Mouse (Mus musculus) heart, embryonic 14.5 days (tissue): ENCODE results near the gene Arhgef26. TPM values are rescaled to one million over a fixed set of nuclear protein-coding genes. Genes with fewer than 3 reads are reported as not detected.

Experiments
- ATAC-seq: fragments of 200-750 bp; cut with Nextera tagmentation; 2 replicates; pipeline ENCODE4 v1.8.0; 2017; ENCODE audit warnings: low read depth, moderate TSS enrichment; ENCODE audit not compliant: insufficient number of reproducible peaks, insufficient read depth, low FRiP score
- H3K27ac ChIP-seq, 2 experiments: fragments of 200-500 bp in 1 of 2; fragments of 300-500 bp in 1 of 2; sonication (generic) in 1 of 2; replicated peaks in 1 of 2; 2 replicates each; pipeline ENCODE4 v1.5.1; 2012 to 2014; ENCODE audit warnings: low read depth in 2 of 2, low read length in 2 of 2, control low read depth in 1 of 2, mild to moderate bottlenecking in 1 of 2, mixed read lengths in 1 of 2; ENCODE audit not compliant: control insufficient read depth in 1 of 2, insufficient read depth in 1 of 2
- H3K27me3 ChIP-seq: fragments of 300-500 bp; sonication (generic); 2 replicates; pipeline ENCODE4 v1.6.1; 2014; ENCODE audit warnings: mild to moderate bottlenecking, low read length, control low read depth; ENCODE audit not compliant: control insufficient read depth, insufficient read depth
- H3K36me3 ChIP-seq: fragments of 300-500 bp; sonication (generic); 2 replicates; pipeline ENCODE4 v1.6.1; 2014; ENCODE audit warnings: mild to moderate bottlenecking, control low read depth, low read length, mixed read lengths; ENCODE audit not compliant: control insufficient read depth, insufficient read depth
- H3K4me1 ChIP-seq, 2 experiments: fragments of 200-500 bp in 1 of 2; fragments of 300-500 bp in 1 of 2; sonication (generic) in 1 of 2; 2 replicates each; pipeline ENCODE4 v1.6.1; 2012 to 2014; ENCODE audit warnings: low read length in 2 of 2, control low read depth in 1 of 2, mixed read lengths in 1 of 2; ENCODE audit not compliant: control insufficient read depth in 2 of 2, insufficient read depth in 2 of 2
- H3K4me2 ChIP-seq: fragments of 300-500 bp; sonication (generic); 2 replicates; pipeline ENCODE4 v1.6.1; 2014; ENCODE audit warnings: mild to moderate bottlenecking, low read length
- H3K4me3 ChIP-seq, 2 experiments: fragments of 200-500 bp in 1 of 2; fragments of 300-500 bp in 1 of 2; sonication (generic) in 1 of 2; 2 replicates each; pipeline ENCODE4 v1.5.1; 2012 to 2014; ENCODE audit warnings: low read length in 2 of 2, mild to moderate bottlenecking in 2 of 2, control low read depth in 1 of 2, low read depth in 1 of 2, moderate library complexity in 1 of 2; ENCODE audit not compliant: control insufficient read depth in 1 of 2, insufficient read depth in 1 of 2
- H3K9ac ChIP-seq: fragments of 300-500 bp; sonication (generic); 2 replicates; pipeline ENCODE4 v1.6.1; 2014; ENCODE audit warnings: mild to moderate bottlenecking, low read length
- H3K9me3 ChIP-seq: fragments of 300-500 bp; sonication (generic); 2 replicates; pipeline ENCODE4 v1.6.1; 2016; ENCODE audit warnings: low read length, control low read depth; ENCODE audit not compliant: control insufficient read depth
- WGBS: fragments of 180-500 bp; shearing (Covaris S2); extraction: QIAGEN DNeasy Blood & Tissue Kit; methylation state at CpG from one replicate; pipeline ENCODE4 v1.1.7; 2014; 5-methylcytosine and 5-hydroxymethylcytosine counted together
- polyA plus RNA-seq: library from polyadenylated mRNA; unstranded; fragments of >200 nt; fragmentation: Nextera tagmentation; extraction: Ambion mirVana; gene quantifications from 2 replicates; pipeline ENCODE4 v1.2.1, GENCODE M21; 2014

Arhgef26 gene
- polyA plus RNA-seq, 1 experiment from 2014 or later, result 4.1 TPM

- H3K36me3 ChIP-seq, result no peaks in the 10 kb centered on the region
- no peak for ATAC-seq
- peaks cover 0 to 2% of the 10 kb centered on the region in 2 experiments; a peak in 1 of 4 replicates for H3K4me1 ChIP-seq
- no peak overlapping the region for H3K4me2 ChIP-seq
- H3K9ac ChIP-seq, result no peak overlapping the region
- no peak overlapping the region for H3K4me3 ChIP-seq
- H3K9me3 ChIP-seq, result no peaks in the 10 kb centered on the region
- WGBS, result 92% methylated on average over 6 of the region's 6 CpGs
- H3K27ac ChIP-seq, result no peak overlapping the region
- no peaks in the 10 kb centered on the region for H3K27me3 ChIP-seq
Measured at GRCm38 (mm10) chr3:62418387-62419138, 80.4 kb downstream of the Arhgef26 start.

- H3K4me3 ChIP-seq, result no peak overlapping the region
- no peaks in the 10 kb centered on the region for H3K4me1 ChIP-seq
- no peak overlapping the region for H3K4me2 ChIP-seq
- H3K9me3 ChIP-seq, result no peaks in the 10 kb centered on the region
- H3K27me3 ChIP-seq, result no peaks in the 10 kb centered on the region
- no peaks in the 10 kb centered on the region for H3K36me3 ChIP-seq
- WGBS, result 35% methylated on average over 4 of the region's 4 CpGs
- no peak overlapping the region for H3K27ac ChIP-seq
- H3K9ac ChIP-seq, result no peak overlapping the region
- no peak for ATAC-seq
Measured at GRCm38 (mm10) chr3:62433675-62434074, 95.5 kb downstream of the Arhgef26 start.

- H3K27ac ChIP-seq, result no peak overlapping the region
- no peaks in the 10 kb centered on the region for H3K36me3 ChIP-seq
- H3K27me3 ChIP-seq, result no peaks in the 10 kb centered on the region
- H3K4me3 ChIP-seq, result no peak overlapping the region
- H3K4me1 ChIP-seq, result no peaks in the 10 kb centered on the region
- H3K9me3 ChIP-seq, result no peaks in the 10 kb centered on the region
- no peak overlapping the region for H3K9ac ChIP-seq
- no peak for ATAC-seq
- H3K4me2 ChIP-seq, result no peak overlapping the region
Measured at GRCm38 (mm10) chr3:62435923-62436322, 97.8 kb downstream of the Arhgef26 start.

GRCm38 (mm10) chr3:62440431-62440969, 102.4 kb downstream of the Arhgef26 start:
- Histone ChIP-seq H3K36me3 (no peaks in the 10 kb centered on the region), H3K27ac (no peak overlapping the region), H3K27me3 (no peaks in the 10 kb centered on the region), H3K4me2 (no peak overlapping the region), H3K9me3 (no peaks in the 10 kb centered on the region), H3K4me3 (no peak overlapping the region), H3K9ac (no peak overlapping the region), H3K4me1 (no peaks in the 10 kb centered on the region)
- 58% methylated on average over 5 of the region's 5 CpGs for WGBS
- ATAC-seq, result no peak

- no peaks in the 10 kb centered on the region for H3K27me3 ChIP-seq
- no peaks in the 10 kb centered on the region for H3K9me3 ChIP-seq
- ATAC-seq, result no peak
- WGBS, result 70% methylated on average over 12 of the region's 12 CpGs
- no peak overlapping the region for H3K9ac ChIP-seq
- no peak overlapping the region; a peak in 1 of 4 replicates for H3K27ac ChIP-seq
- 0 out of 2 replicates have a peak, but pooled peaks cover 5% of the 10 kb centered on the region for H3K36me3 ChIP-seq
- H3K4me2 ChIP-seq, result no peak overlapping the region
- no peak overlapping the region for H3K4me3 ChIP-seq
- peaks cover 0 to 4% of the 10 kb centered on the region in 2 experiments; a peak in 1 of 4 replicates for H3K4me1 ChIP-seq
Measured at GRCm38 (mm10) chr3:62443582-62444194, 105.5 kb downstream of the Arhgef26 start.

- ATAC-seq, result no peak
- Histone ChIP-seq H3K9ac (no peak overlapping the region), H3K4me3 (no peak overlapping the region), H3K4me1 (peaks cover 1 to 4% of the 10 kb centered on the region in 2 experiments; a peak in 2 of 4 replicates), H3K27me3 (no peaks in the 10 kb centered on the region), H3K27ac (no peak overlapping the region), H3K9me3 (no peaks in the 10 kb centered on the region), H3K4me2 (no peak overlapping the region), H3K36me3 (0 out of 2 replicates have a peak, but pooled peaks cover 5% of the 10 kb centered on the region)
- WGBS, result 65% methylated on average over 7 of the region's 7 CpGs
Measured at GRCm38 (mm10) chr3:62446271-62446670, 108.1 kb downstream of the Arhgef26 start.

- no peaks in the 10 kb centered on the region for H3K27me3 ChIP-seq
- peaks cover 4% of the 10 kb centered on the region in 2 experiments; a peak in 2 of 4 replicates for H3K4me1 ChIP-seq
- WGBS, result 48% methylated on average over 8 of the region's 8 CpGs
- H3K9ac ChIP-seq, result no peak overlapping the region
- no peak overlapping the region for H3K27ac ChIP-seq
- no peak overlapping the region for H3K4me2 ChIP-seq
- H3K4me3 ChIP-seq, result no peak overlapping the region
- no peaks in the 10 kb centered on the region for H3K9me3 ChIP-seq
- ATAC-seq, result no peak
- 0 out of 2 replicates have a peak, but pooled peaks cover 5% of the 10 kb centered on the region for H3K36me3 ChIP-seq
Measured at GRCm38 (mm10) chr3:62447151-62447550, 109.0 kb downstream of the Arhgef26 start.
